Mouse (Mus musculus) forebrain, embryonic 10.5 days (tissue): ENCODE results near the gene Prr3. TPM values are rescaled to one million over a fixed set of nuclear protein-coding genes. Genes with fewer than 3 reads are reported as not detected.

Experiments
- DNase-seq: peaks from one replicate; pipeline ENCODE4 v3.0.0-alpha.2; 2017; ENCODE audit warnings: low spot score; ENCODE audit errors: extremely low spot score
- H3K27ac ChIP-seq: fragments of 300-500 bp; sonication (generic); 2 replicates; pipeline ENCODE4 v1.5.1; 2016; ENCODE audit warnings: mild to moderate bottlenecking
- H3K27me3 ChIP-seq: fragments of 300-500 bp; sonication (generic); 2 replicates; pipeline ENCODE4 v1.6.1; 2016; ENCODE audit warnings: mild to moderate bottlenecking; ENCODE audit not compliant: poor library complexity, severe bottlenecking
- H3K36me3 ChIP-seq: fragments of 300-500 bp; sonication (generic); replicated peaks from 2 replicates; pipeline ENCODE4 v1.6.1; 2016; ENCODE audit warnings: mild to moderate bottlenecking, moderate library complexity
- H3K4me1 ChIP-seq: fragments of 300-500 bp; sonication (generic); 2 replicates; pipeline ENCODE4 v1.6.1; 2016
- H3K4me3 ChIP-seq: fragments of 300-500 bp; sonication (generic); 2 replicates; pipeline ENCODE4 v1.5.1; 2016; ENCODE audit warnings: mild to moderate bottlenecking, moderate library complexity
- H3K9me3 ChIP-seq: fragments of 300-500 bp; sonication (generic); 2 replicates; pipeline ENCODE4 v1.6.1; 2016; ENCODE audit warnings: mild to moderate bottlenecking, moderate library complexity
- WGBS: fragments of 180-500 bp; shearing (Covaris S2); methylation state at CpG from one replicate; pipeline ENCODE4 v1.1.7; 2016; 5-methylcytosine and 5-hydroxymethylcytosine counted together
- polyA plus RNA-seq: library from polyadenylated mRNA; unstranded; fragments of >200 nt; fragmentation: Nextera tagmentation; extraction: Ambion mirVana; gene quantifications from 2 replicates; pipeline ENCODE4 v1.2.1, GENCODE M21; 2016

Gene Prr3
- polyA plus RNA-seq, result 45.6 and 48.3 TPM in 2 replicates

DNA sequence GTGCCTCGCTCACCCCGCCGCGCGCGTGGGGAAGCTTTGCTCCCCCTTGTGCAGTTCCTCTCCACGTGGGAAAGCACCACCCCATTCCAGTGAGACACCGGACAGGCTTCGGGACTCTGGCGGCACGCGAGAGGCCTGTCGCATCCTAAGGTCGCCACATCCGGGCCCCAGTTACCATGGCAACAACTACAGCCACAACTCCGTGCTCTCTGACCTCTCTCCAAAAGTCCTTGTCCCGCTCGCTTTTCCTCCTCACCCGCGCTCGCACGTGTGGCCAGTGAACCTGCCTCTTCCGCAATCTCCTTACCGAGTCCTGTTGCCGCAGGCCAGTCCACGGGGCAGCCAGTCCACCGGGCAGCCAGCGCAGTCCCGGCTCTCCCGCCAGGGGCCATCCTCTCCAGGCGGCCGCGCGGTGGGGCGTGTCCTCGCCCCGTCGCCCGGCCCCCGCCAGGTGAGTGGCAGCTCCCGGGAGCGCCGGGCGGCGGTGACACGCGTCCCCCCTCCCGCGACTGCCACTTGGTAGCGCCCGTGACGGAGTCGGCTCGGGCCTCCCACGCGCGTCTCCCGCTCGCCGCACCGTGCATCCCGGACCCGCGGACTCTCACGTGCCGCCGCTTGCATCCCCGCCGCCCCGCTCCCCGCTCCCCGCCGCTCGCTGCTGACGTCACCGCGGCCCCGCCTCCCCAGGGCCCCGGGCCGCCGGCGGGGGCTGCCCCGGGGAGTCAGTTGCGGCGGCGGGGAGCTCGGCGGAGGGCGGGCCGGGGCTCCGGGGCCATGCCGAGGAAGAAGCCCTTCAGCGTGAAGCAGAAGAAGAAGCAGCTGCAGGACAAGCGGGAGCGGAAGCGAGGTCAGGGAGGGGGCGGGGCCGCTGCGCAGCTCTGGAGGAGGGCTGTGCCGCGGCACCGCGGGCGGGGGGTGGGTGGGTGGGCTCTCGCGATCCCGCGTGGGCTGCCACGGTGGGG, at the start of gene Prr3, which contains the start of gene Gnl1:
Gene Prr3, minus strand, starts transcription at position 836 of the 962 bp plus-strand sequence.
Gene Gnl1, plus strand, starts transcription at position 451 of the 962 bp plus-strand sequence.
- Histone ChIP-seq H3K9me3 (no peaks in the 10 kb centered on the region), H3K27me3 (no peaks in the 10 kb centered on the region), H3K27ac (peak within 1 kb of the TSS; percentile 95), H3K4me1 (peaks cover 26% of the 10 kb centered on the region), H3K4me3 (peak within 1 kb of the TSS; percentile 95), H3K36me3 (peaks cover 63% of the 10 kb centered on the region)
- under 1% methylated on average over 108 of the region's 109 CpGs for WGBS
- DNase-seq, result peak; percentile 96

DNA sequence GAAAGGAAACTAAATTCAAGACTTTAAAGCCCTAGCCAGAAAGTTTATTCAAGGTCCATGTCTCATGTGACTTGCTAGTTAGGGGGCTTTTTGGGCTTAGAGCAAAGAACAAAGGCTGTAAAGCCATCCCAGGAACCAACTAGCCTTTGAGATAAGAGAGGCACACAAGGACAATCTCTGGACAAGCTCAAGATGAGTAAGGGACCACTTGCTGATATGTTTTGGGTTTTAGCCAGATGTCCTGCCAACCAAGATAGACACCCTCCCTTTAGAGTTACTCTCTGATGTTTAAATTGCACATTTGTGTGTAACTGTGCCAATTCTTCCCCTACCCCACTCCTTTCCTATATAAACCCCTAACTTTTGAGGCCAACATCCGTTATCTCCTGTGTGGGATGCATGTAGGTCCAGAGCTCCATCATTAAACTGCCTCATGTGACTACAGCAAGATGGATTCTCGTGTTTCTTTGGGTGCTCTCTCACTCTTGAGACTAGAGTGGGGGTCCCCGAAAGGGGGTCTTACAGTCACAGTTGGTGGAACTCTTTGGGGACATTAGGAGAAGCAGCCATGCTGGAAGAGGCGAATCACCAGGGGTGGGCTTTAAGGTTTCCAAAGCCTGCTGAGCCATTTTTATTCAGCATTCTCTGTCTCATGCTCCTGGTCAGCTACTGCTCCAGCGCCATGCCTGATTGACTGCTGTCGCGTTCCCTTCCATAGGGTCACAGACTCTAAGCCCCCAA, 49.0 kb upstream of the Prr3 start:
- WGBS, result 86% methylated on average over 7 of the region's 7 CpGs
- DNase-seq, result no peak

DNA sequence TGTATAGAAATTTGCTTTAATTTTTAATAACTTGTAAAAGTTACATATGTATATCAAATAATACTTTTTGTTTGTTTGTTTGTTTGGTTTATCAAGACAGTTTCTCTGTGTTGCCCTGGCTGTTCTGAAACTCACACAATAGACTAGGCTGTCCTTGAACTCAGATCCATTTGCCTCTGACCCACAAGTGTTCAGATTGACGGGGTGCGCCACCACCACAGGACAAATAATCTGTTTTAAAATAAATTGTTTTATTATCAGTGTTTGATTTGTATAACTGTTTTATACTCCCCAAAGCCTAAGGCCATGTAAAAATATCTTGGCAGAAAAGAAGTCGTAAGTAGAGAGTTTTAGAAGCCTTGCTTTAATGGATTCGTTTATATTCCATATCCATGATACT, 47.6 kb upstream of the Prr3 start:
- Histone ChIP-seq H3K4me1 (peaks cover 25% of the 10 kb centered on the region), H3K27me3 (peaks cover 24% of the 10 kb centered on the region), H3K4me3 (no peak overlapping the region), H3K9me3 (no peaks in the 10 kb centered on the region), H3K36me3 (no peaks in the 10 kb centered on the region), H3K27ac (no peak overlapping the region)
- DNase-seq, result no peak
- WGBS, result 95% methylated on average over 4 of the region's 4 CpGs

More for the DNA sequence above, 49.0 kb upstream of the Prr3 start:
- Histone ChIP-seq H3K4me1 (peaks cover 19% of the 10 kb centered on the region), H3K9me3 (no peaks in the 10 kb centered on the region), H3K4me3 (no peak overlapping the region), H3K36me3 (no peaks in the 10 kb centered on the region), H3K27ac (no peak overlapping the region), H3K27me3 (peaks cover 25% of the 10 kb centered on the region)

DNA sequence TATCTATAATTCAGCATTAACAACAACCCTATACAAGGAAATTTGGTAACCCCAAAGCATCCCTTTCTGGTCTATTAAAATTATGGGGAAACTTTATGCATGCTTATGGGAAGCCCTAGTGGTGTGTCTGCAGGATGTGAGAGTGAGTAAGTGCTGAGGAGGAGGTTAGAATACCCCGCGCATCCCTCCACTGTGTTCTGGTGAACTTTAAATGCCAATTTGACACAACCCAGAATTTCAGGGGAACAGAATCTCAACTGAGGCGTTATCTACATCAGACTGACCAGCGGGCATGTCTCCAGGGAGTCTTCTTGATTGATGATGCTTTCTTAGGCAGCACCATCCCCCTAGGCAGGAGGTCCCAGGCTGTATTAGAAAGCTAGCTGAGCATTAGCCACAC, 45.9 kb upstream of the Prr3 start:
- DNase-seq, result no peak
- H3K4me3 ChIP-seq, result no peak overlapping the region
- no peaks in the 10 kb centered on the region for H3K36me3 ChIP-seq
- no peaks in the 10 kb centered on the region for H3K9me3 ChIP-seq
- H3K27ac ChIP-seq, result no peak overlapping the region
- WGBS, result 87% methylated on average over 4 of the region's 4 CpGs
- peaks cover 12% of the 10 kb centered on the region; the same call in 1 of the 2 replicates for H3K4me1 ChIP-seq
- peaks cover 8% of the 10 kb centered on the region for H3K27me3 ChIP-seq

DNA sequence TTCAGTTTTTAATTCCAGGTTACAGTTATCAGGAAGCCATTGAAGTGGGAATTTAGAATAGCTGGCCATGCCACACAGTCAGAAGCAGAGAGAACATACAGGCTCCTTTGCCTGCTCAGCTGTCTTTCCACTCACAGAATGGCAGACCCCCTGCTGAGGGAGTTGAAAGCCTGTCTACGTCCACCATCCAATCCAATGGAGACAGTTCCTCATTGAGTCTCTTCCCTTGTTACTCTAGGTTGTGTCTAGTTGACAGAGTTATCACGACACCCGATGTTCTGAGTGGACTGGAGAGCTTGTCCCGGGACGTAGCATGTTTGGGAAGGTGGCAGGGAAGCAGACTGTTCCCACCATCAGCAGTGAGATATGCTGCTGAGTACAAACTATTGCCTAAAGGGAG, 45.2 kb upstream of the Prr3 start:
- H3K4me3 ChIP-seq, result no peak overlapping the region
- no peaks in the 10 kb centered on the region for H3K9me3 ChIP-seq
- H3K36me3 ChIP-seq, result no peaks in the 10 kb centered on the region
- H3K4me1 ChIP-seq, result peaks cover 19% of the 10 kb centered on the region
- no peak overlapping the region for H3K27ac ChIP-seq
- 0 out of 2 replicates have a peak, but pooled peaks cover 1% of the 10 kb centered on the region for H3K27me3 ChIP-seq
- 74% methylated on average over 5 of the region's 5 CpGs for WGBS
- DNase-seq, result no peak

DNA sequence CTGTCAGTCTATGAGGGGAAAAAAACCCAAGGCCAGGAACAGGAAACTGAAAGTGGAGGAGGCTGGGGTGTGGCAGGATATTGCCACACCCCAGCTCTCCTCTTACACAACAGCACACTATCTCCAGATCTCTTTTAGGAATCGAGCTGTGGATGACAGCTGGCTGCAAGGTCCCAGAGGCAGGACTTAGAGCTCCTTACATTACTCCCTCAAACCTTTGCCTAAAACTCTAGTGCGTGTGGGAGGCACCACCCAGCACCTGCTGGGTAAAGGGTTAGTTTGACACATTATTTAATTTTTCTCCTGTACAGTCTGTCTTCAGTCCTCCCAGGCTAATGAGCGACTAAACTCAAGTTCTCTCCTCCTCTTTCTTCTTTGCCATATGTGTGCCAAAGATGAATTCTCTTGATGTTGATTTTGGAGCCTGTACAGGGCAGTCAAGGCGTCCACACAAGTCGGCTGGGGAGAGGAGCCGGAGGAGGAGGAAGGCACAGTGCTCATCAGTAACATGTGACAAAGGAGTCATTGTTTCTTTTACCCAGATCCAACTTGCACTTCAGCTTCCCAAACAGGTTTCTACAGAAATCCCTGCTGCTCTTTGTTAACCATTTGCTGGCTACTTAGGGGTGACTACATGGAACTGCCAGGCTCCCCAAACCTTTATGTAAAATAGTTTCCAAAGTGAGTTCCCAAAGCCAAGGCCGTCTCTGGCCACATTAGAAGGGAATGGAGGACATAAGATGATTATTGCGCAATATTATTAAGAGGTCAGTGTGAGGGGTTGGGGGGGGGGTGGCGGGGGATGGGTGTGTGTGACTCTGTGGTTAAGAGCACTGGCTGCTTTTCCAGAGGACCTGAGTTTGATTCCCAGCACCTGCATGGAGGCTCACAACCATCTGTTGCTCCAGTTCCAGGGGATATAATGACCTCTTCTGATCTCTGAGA, 43.9 kb upstream of the Prr3 start:
- Histone ChIP-seq H3K9me3 (no peaks in the 10 kb centered on the region), H3K27me3 (no peaks in the 10 kb centered on the region), H3K4me3 (no peak overlapping the region), H3K27ac (no peak overlapping the region), H3K36me3 (no peaks in the 10 kb centered on the region), H3K4me1 (peaks cover 20% of the 10 kb centered on the region)
- WGBS, result 72% methylated on average over 9 of the region's 9 CpGs
- DNase-seq, result no peak

DNA sequence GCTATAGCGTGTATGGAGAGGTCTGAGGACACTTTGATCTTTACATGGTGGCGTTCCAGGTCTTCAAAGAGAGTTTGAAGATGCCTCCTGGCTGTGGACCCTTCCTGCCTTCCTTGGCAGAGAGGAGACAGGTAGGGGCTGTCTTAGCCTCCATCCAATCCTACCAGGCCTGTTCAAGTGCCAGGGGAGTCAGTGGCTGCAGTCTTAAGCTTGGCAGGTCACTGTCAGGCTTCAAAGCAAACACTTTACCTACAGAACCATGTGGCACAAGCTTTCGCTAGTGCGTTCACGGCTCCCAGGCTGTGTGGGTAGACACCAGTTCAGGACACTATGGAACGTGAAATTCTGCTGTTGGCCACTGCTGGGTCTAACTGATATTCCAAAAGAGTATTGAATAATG, 42.9 kb upstream of the Prr3 start:
- Histone ChIP-seq H3K4me1 (peaks cover 20% of the 10 kb centered on the region), H3K27me3 (no peaks in the 10 kb centered on the region), H3K4me3 (no peak overlapping the region), H3K9me3 (no peaks in the 10 kb centered on the region), H3K36me3 (no peaks in the 10 kb centered on the region), H3K27ac (no peak overlapping the region)
- DNase-seq, result no peak
- WGBS, result 95% methylated on average over 6 of the region's 6 CpGs

DNA sequence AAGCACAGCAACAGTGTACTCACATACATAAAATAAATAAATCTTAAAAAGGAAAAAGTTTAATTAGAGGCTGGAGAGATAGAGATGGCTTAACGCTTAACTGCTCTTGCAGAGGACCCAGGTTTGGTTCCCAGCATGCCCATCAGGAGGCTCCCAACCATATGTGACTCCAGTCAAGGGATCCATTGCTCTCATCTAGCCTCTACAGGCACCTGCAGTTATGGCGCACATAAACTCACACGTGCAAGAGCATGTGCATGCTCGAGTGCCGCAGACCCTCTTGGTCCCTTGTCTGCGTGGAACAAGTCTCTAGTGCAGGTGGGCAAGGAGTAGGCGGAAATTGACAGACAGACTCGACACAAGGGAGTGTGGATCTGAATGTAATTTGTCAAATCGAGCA, 42.1 kb upstream of the Prr3 start:
- Histone ChIP-seq H3K4me1 (peaks cover 20% of the 10 kb centered on the region), H3K9me3 (no peaks in the 10 kb centered on the region), H3K27ac (no peak overlapping the region), H3K4me3 (no peak overlapping the region), H3K27me3 (no peaks in the 10 kb centered on the region), H3K36me3 (no peaks in the 10 kb centered on the region)
- DNase-seq, result no peak
- WGBS, result 90% methylated on average over 9 of the region's 9 CpGs

DNA sequence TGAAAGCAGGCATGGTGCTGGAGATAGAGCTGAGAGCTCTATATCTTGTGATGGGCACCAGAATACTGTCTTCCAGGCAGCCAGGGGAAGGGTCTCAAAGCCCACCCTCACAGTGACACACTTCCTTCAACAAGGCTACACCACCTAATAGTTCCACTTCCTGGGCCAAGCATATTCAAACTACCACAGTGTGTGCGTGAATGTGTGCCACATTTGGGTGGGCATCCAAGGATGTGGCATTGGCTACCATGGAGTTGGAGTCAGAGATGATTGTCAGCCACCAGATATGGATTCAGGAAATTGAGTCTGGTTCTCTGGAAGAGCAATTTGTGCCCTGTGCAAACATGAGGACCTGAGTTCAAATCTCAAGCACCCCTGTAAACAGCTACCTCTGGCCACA, 41.3 kb upstream of the Prr3 start:
- H3K27me3 ChIP-seq, result no peaks in the 10 kb centered on the region
- H3K4me1 ChIP-seq, result peaks cover 20% of the 10 kb centered on the region
- H3K27ac ChIP-seq, result no peak overlapping the region
- no peak overlapping the region for H3K4me3 ChIP-seq
- WGBS, result 85% methylated on average over 1 of the region's 1 CpGs
- no peaks in the 10 kb centered on the region for H3K36me3 ChIP-seq
- no peak for DNase-seq
- no peaks in the 10 kb centered on the region for H3K9me3 ChIP-seq

DNA sequence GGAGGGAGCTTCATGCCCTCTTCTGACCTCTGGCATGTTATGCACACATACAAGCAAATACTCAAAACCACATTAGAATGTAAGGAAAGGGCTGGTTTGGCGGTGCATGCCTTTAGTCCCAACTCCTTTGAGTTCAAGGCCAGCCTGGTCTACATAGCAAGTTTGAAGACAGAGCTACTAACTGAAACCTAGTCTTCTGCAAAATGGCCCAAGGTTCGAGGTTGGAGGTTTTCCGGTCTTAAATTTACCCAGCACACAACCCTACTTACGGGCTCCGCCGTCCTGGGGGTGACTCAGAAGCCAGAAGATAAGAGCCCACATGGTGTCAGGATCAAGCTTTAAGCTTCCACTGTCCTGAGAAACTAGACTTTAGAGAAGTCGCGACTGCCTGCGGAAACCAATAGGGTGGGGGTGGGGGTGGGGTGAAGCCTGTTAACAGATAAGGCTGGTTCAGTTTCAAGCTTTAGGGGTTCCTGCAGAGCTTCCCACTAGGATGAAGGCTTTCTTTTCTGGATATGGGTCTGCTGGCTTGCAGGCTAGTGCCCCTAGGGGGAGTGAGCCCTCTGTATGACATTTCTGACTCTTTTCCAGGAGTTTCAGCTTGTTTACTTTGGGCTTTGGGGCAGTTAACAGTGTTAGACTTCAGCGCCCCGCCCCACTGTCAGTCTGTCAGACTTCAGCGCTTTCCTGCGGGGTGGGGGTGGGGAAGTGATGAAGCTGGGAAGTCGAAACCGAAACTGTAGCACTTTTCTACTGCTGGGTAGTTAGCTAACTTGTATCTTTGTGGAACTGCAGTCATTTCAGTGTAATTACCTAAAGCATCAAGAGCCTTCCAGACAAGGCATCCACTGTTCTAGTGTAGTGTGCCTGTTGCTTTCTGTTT, 40.4 kb upstream of the Prr3 start, which contains the start of gene H2-T24:
Gene H2-T24, minus strand, starts transcription at position 370 of the 883 bp plus-strand sequence.
- peak; percentile 19 for DNase-seq
- 0 out of 2 replicates have a peak within 1 kb of the TSS, but pooled peaks have one; percentile 36 for H3K27ac ChIP-seq
- H3K27me3 ChIP-seq, result no peaks in the 10 kb centered on the region
- WGBS, result 44% methylated on average over 15 of the region's 15 CpGs
- H3K36me3 ChIP-seq, result peaks cover 6% of the 10 kb centered on the region
- no peak within 1 kb of the TSS; the same call in 1 of the 2 replicates for H3K4me3 ChIP-seq
- peaks cover 20% of the 10 kb centered on the region for H3K4me1 ChIP-seq
- no peaks in the 10 kb centered on the region for H3K9me3 ChIP-seq

DNA sequence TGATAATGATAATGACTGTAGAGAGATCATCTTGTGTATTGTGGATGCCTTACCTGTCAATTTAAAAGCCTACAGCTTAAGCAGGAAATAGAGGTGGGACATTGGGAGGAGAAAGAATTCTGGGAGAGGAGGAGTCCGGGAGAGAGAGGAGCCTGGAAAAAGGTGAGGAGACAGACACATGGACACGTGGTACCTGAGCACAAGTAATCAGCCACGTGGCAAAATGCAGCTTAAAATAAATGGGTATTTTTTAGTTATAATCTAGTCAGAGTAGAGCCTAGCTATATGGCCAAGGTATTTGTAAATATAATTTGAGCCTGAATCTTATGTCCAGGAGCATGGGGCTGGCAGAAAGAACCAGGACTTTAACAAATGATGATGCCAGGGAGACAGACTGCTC, 39.5 kb upstream of the Prr3 start:
- H3K4me1 ChIP-seq, result peaks cover 20% of the 10 kb centered on the region
- no peak for DNase-seq
- WGBS, result 80% methylated on average over 3 of the region's 3 CpGs
- H3K27me3 ChIP-seq, result no peaks in the 10 kb centered on the region
- no peaks in the 10 kb centered on the region for H3K9me3 ChIP-seq
- H3K27ac ChIP-seq, result no peak overlapping the region
- H3K36me3 ChIP-seq, result peaks cover 16% of the 10 kb centered on the region
- no peak overlapping the region for H3K4me3 ChIP-seq
